Mouse (Mus musculus) G1E-ER4 (cell line): ENCODE data around the gene Snx32. TPM values are rescaled to one million over a fixed set of nuclear protein-coding genes. Genes with fewer than 3 reads are reported as not detected.

Source experiments
- GATA1 ChIP-seq: IDR thresholded peaks from one replicate; pipeline ENCODE4 v1.8.0; 2012; ENCODE audit warnings: low read length, inconsistent platforms
- polyA plus RNA-seq: library from polyadenylated mRNA; stranded (reverse); fragments of >175 nt; gene quantifications from 2 replicates; pipeline ENCODE4 v1.2.3, GENCODE M21; 2012

The Snx32 gene
- polyA plus RNA-seq, 1 experiment: 1.4 TPM

DNA sequence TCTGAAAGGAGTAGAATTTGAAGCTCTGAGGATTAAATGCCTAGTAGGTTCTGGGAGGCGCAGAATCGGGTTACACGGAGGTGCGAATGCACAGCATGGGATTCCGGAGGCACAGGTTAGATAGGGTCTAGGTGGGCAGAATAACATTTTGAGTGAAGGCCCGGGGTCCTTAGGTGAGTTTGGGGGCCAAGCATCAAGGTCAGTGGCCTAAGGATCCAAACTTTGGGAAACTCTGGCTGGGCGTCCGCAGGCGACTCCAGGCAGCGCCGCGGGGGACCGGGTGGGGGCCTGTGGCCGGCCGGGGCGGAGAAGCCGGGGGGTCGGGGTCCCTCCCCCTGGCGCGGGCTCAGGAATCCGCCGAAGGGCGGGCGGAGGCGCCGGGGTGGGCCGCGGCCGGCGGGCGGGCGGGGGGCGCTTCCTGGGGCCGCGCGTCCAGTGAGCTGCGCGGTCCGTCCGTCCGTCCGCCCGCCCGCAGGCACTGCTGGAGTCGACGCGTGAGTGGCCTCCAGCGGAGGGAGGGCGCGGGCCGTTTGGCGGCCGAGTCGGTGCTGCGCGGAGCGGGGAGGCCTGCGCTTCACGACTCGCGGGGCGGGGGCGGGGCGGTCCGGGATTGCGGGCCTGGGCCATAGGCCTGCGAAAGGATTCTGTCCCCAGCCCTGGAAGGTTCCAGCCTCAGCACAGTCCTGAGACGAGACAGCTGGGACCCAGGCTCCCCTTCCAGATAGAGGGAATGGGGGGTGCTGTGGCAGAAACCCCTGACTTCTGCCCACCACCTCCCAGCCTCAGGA is 35.9 kb downstream of the Snx32 start:
- no peak for TF ChIP-seq GATA1

GRCm38 (mm10) chr19:5473720-5474119 is 36.6 kb downstream of the Snx32 start, which contains the start of gene Efemp2:
Efemp2 (plus strand) TSS chr19:5473954.
- TF ChIP-seq GATA1: no peak

DNA sequence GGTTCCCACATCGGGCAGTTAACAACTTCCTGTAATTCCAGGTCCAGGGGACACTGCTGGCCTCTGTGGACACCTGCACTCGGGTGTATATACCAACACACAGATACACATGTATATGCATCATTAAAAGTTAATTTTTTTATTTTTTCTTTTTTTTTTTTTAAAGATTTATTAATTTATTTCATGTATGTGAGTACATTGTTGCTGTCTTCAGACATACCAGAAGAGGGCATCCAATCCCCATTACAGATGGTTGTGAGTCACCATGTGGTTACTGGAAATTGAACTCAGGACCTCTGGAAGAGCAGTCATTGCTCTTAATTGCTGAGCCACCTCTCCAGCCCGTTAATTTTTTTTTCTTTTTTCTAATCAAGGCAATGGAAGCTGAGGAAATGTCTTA is 37.5 kb downstream of the Snx32 start:
- TF ChIP-seq GATA1: no peak

DNA sequence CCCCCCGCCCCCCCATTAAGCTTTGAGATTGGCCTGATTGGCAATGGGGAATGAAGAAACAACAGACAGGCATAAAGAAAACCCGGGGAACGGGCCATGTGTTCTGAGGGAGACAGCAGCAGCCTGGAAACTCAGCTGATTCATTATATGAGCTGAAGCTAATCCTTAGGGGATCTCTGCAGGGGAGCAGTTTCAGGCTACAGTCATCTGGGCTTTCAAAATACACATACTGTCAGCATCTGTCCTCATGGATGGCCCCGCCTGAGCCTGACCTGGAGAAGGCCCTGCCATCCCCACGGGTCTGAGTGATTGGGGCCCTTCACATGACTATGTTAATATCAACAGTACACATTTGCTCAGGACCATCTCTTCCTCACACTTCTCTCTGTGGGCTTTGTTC is 38.5 kb downstream of the Snx32 start:
- TF ChIP-seq GATA1: no peak

GRCm38 (mm10) chr19:5468374-5468773 is 42.0 kb downstream of the Snx32 start, which contains the start of gene Ctsw:
Ctsw (minus strand) TSS chr19:5468507.
- TF ChIP-seq GATA1: no peak

DNA sequence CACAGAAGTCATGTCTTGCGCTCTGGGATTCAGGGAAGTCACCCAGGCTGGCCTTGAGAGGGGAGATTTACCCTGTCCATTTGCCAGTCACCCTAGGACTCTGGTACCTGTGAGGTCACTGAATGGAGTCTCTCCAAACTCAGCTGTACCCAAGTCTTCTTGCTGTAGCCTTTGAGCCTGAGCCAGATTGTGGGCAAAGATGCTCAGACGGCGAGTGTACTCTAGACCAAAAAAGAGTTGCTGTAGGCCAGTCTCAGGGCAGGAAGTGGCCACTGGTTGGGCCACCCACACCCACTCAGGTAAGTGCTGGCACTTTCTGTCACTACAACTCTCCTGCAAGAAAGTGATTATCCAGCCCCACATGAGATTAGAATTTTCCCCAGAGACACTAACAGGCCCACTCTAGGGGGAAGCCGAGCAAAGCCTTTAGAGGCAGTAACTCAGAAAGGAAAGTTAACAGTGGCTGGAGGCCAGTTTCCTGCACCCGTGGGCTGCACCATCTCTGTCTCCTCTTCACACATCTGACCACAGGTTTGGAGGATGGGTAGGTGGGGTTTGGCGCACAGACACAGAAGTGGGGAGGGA is 43.3 kb downstream of the Snx32 start:
- TF ChIP-seq GATA1: no peak

GRCm38 (mm10) chr19:5465037-5465436 is 45.3 kb downstream of the Snx32 start:
- no peak for TF ChIP-seq GATA1

- no peak for TF ChIP-seq GATA1
Measured at GRCm38 (mm10) chr19:5463791-5464562, 46.4 kb downstream of the Snx32 start.

GRCm38 (mm10) chr19:5463212-5463611 is 47.1 kb downstream of the Snx32 start:
- TF ChIP-seq GATA1: no peak

DNA sequence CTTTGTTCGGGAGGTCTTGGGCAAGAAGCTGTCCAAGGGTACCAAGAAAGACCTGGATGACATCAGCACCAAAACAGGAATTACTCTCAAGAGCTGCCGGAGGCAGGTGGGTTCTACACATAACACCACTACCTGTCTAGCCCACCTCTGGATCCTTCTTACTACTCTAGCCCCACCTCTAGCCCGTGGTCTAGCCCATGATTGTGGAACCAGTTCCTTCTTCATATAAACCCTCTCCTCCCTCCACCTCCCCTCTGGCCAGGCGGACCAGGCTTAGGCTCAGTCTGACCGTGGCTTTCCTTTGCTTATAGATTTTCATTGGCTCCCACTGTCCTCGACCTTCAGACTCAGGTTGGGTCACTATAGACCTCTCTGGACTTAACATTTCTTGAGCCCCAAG is 48.9 kb downstream of the Snx32 start:
- no peak for TF ChIP-seq GATA1

GRCm38 (mm10) chr19:5460465-5460911 is 49.9 kb downstream of the Snx32 start, which contains the start of gene Fibp:
Fibp (plus strand) TSS chr19:5460615.
- no peak for TF ChIP-seq GATA1

DNA sequence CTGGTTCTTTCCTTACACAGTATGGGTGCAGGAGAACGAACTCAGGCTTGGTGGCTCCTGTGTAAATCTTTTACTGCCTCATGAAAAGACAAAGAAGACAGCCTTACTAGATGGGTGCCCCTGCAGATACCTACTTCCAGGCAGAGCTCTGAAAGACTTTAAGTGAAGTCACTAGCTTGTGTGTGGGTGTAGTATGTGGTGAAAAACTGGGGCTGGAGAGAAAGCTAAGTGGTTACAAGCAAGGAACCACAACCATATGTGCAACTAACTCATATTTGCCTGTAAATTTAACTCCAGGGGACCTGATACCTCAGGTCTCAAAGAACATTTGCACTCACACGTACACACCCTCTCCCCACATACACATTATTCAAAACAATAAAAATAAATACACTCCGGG is 50.4 kb downstream of the Snx32 start:
- TF ChIP-seq GATA1: no peak

GRCm38 (mm10) chr19:5459019-5459418 is 51.3 kb downstream of the Snx32 start:
- TF ChIP-seq GATA1: no peak

- no peak for TF ChIP-seq GATA1
Measured at GRCm38 (mm10) chr19:5457746-5458442, 52.4 kb downstream of the Snx32 start, which contains the start of gene Ccdc85b. Ccdc85b (minus strand) TSS chr19:5457894.
